Mouse (Mus musculus) myocyte (in vitro differentiated cells): Measurements from ENCODE around the gene Sbk2. TPM values are rescaled to one million over a fixed set of nuclear protein-coding genes. Genes with fewer than 3 reads are reported as not detected.

Experiments used
- H3K27me3 ChIP-seq: one replicate; pipeline ENCODE4 v1.6.1; 2011; ENCODE audit not compliant: control insufficient read depth, insufficient read depth, insufficient read length
- H3K36me3 ChIP-seq: one replicate; pipeline ENCODE4 v1.6.1; 2011; ENCODE audit not compliant: control insufficient read depth, insufficient read depth
- H3K4me2 ChIP-seq: one replicate; pipeline ENCODE4 v1.6.1; 2011; ENCODE audit warnings: low read depth, control low read depth
- H3K4me3 ChIP-seq: one replicate; pipeline ENCODE4 v1.5.1; 2011; ENCODE audit warnings: mild to moderate bottlenecking, control low read depth, moderate library complexity
- H3K79me2 ChIP-seq: one replicate; pipeline ENCODE4 v1.6.1; 2011; ENCODE audit not compliant: control insufficient read depth, insufficient read depth
- H3ac ChIP-seq: one replicate; pipeline ENCODE4 v1.6.1; 2011; ENCODE audit not compliant: control insufficient read depth, insufficient read length
- CEBPB ChIP-seq: IDR thresholded peaks from 2 replicates; pipeline ENCODE4 v1.6.1; 2011; ENCODE audit warnings: mild to moderate bottlenecking, moderate library complexity; ENCODE audit not compliant: poor library complexity, insufficient read depth, severe bottlenecking
- E2F4 ChIP-seq: IDR thresholded peaks from one replicate; pipeline ENCODE4 v1.6.1; 2011; ENCODE audit warnings: mild to moderate bottlenecking, control low read depth, moderate library complexity; ENCODE audit not compliant: insufficient read depth
- MAX ChIP-seq: IDR thresholded peaks from one replicate; pipeline ENCODE4 v1.6.1; 2011; ENCODE audit warnings: low read depth, mild to moderate bottlenecking, control low read depth
- MYOD1 ChIP-seq, 3 experiments: IDR thresholded peaks; one replicate each; pipeline ENCODE4 v1.6.1; 2011; ENCODE audit warnings: control low read depth in 2 of 3, low read depth in 2 of 3, mild to moderate bottlenecking in 2 of 3, moderate library complexity in 1 of 3; ENCODE audit not compliant: insufficient read length in 2 of 3, control insufficient read depth in 1 of 3
- MYOG ChIP-seq, 3 experiments: IDR thresholded peaks; one replicate each; pipeline ENCODE4 v1.6.1; 2011; ENCODE audit warnings: control low read depth in 2 of 3, low read depth in 2 of 3, mild to moderate bottlenecking in 2 of 3; ENCODE audit not compliant: insufficient read length in 2 of 3, control insufficient read depth in 1 of 3, insufficient read depth in 1 of 3
- POLR2A ChIP-seq: IDR thresholded peaks from one replicate; pipeline ENCODE4 v1.6.1; 2011; ENCODE audit warnings: low read depth, mild to moderate bottlenecking, control low read depth, moderate library complexity; ENCODE audit not compliant: insufficient read length
- POLR2AphosphoS2 ChIP-seq: IDR thresholded peaks from one replicate; pipeline ENCODE4 v1.6.1; 2011; ENCODE audit warnings: low read depth, control low read depth; ENCODE audit not compliant: insufficient read length
- REST ChIP-seq: IDR thresholded peaks from one replicate; pipeline ENCODE4 v1.6.1; 2011; ENCODE audit warnings: mild to moderate bottlenecking, control low read depth, moderate library complexity; ENCODE audit not compliant: insufficient read depth, insufficient read length
- SRF ChIP-seq: IDR thresholded peaks from one replicate; pipeline ENCODE4 v1.6.1; 2011; ENCODE audit warnings: low read depth; ENCODE audit not compliant: control insufficient read depth, insufficient read length
- TCF12 ChIP-seq: IDR thresholded peaks from one replicate; pipeline ENCODE4 v1.6.1; 2011; ENCODE audit warnings: mild to moderate bottlenecking, control low read depth; ENCODE audit not compliant: poor library complexity, insufficient read depth, severe bottlenecking
- TCF3 ChIP-seq: IDR thresholded peaks from one replicate; pipeline ENCODE4 v1.6.1; 2011; ENCODE audit warnings: low read depth, control low read depth; ENCODE audit not compliant: insufficient read length
- USF1 ChIP-seq: IDR thresholded peaks from one replicate; pipeline ENCODE4 v1.6.1; 2011; ENCODE audit warnings: low read depth, mild to moderate bottlenecking, control low read depth, moderate library complexity
- polyA plus RNA-seq: library from polyadenylated mRNA; unstranded; fragments of >200 nt; fragmentation: generic; extraction: Trizol; gene quantifications from one replicate; pipeline ENCODE4 v1.2.1, GENCODE M21; 2012; ENCODE audit warnings: missing spikeins

Gene Sbk2
- polyA plus RNA-seq, 1 experiment, result 7.1 TPM

- Histone ChIP-seq H3K79me2 (no peaks in the 10 kb centered on the region), H3K4me2 (no peak overlapping the region), H3K27me3 (no peaks in the 10 kb centered on the region), H3K4me3 (no peak overlapping the region), H3K36me3 (no peaks in the 10 kb centered on the region), H3ac (no peak overlapping the region)
- TF ChIP-seq TCF12 (no peak), REST (no peak), SRF (no peak), E2F4 (no peak), POLR2A (no peak), MAX (no peak), TCF3 (no peak), POLR2AphosphoS2 (no peak), CEBPB (no peak), MYOG (IDR thresholded peaks at IDR 0.05; ENCODE audit: control insufficient read depth in 1 of 3, insufficient read depth in 1 of 3, insufficient read length in 2 of 3, low read depth in 2 of 3) (no peak), USF1 (no peak), MYOD1 (IDR thresholded peaks at IDR 0.05; ENCODE audit: control insufficient read depth in 1 of 3, insufficient read length in 2 of 3, low read depth in 2 of 3) (no peak)
Observed at GRCm38 (mm10) chr7:4899649-4900522, 64.3 kb downstream of the Sbk2 start.

DNA sequence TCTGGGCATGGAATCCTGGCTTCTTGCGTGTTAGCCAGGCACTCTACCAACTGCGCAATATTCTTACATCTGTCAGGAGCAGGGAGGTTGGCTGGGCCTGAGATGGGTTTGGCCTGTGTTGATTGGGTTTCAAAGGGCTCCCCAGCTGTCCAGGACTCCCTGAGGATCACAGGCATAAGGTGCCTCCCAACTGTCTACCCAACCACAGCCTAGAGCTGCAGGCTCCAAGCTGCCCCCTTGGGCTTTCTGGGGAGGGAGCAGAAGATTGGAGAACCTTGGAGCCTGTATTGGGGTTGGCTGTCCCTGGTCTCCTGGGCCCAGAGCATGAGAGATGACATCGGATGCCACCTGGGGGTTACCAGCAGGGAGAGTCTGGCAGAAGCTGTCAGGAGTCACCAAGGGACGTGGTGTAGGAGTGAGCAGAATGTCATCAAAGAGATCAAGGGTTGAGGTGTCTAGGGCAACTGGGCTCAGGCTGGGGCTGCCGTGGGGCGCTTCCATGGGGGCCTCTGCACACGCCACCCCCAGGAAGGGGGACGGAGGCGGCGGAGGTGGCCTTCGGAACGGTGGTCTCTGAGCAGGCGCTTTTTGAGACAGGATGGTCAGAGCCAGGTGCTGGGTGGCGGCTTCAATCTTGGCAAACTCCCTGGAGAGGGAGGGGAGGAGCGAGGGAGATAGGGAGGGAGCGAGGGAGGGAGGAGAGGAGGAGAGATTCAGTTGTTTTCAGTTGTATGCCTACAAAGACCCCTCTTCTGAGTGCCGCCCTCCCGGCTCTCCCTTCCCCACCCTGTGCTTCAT is 65.2 kb downstream of the Sbk2 start:
- Histone ChIP-seq H3K27me3 (no peaks in the 10 kb centered on the region), H3K4me2 (no peak overlapping the region), H3K4me3 (no peak overlapping the region), H3ac (no peak overlapping the region), H3K79me2 (no peaks in the 10 kb centered on the region), H3K36me3 (no peaks in the 10 kb centered on the region)
- TF ChIP-seq REST, result no peak
- no peak for TF ChIP-seq SRF
- TF ChIP-seq TCF12, result no peak
- TF ChIP-seq CEBPB, result no peak
- no peak for TF ChIP-seq MYOD1 (IDR thresholded peaks at IDR 0.05; ENCODE audit: control insufficient read depth in 1 of 3, insufficient read length in 2 of 3, low read depth in 2 of 3)
- no peak for TF ChIP-seq MAX
- no peak for TF ChIP-seq POLR2AphosphoS2
- TF ChIP-seq USF1, result no peak
- TF ChIP-seq MYOG (IDR thresholded peaks at IDR 0.05; ENCODE audit: control insufficient read depth in 1 of 3, insufficient read depth in 1 of 3, insufficient read length in 2 of 3, low read depth in 2 of 3), result no peak
- no peak for TF ChIP-seq POLR2A
- TF ChIP-seq TCF3, result no peak
- no peak for TF ChIP-seq E2F4

DNA sequence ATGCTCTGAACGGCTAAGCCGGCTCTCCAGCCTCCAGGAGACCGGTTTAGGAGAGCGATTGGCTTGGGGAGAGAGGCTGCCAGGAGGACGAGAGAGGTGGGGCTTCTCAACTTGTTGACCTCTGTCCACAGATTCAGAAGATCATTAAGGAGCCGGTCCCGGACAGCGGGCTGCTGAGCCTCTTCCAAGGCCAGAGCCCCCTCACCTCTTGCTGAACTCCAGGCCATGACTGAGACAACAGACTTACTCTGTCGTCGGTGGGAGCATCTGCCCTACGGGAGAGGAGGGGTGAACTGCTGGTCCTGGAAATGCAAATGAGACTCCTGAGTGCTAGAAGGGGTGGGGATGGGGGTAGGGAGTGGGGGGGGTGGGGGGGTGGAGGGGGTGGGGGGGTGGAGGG is 69.0 kb downstream of the Sbk2 start:
- no peak overlapping the region for H3ac ChIP-seq
- H3K4me3 ChIP-seq, result no peak overlapping the region
- no peaks in the 10 kb centered on the region for H3K36me3 ChIP-seq
- no peaks in the 10 kb centered on the region for H3K79me2 ChIP-seq
- no peaks in the 10 kb centered on the region for H3K27me3 ChIP-seq
- H3K4me2 ChIP-seq, result no peak overlapping the region
- TF ChIP-seq POLR2AphosphoS2 (no peak), REST (no peak)

Other genes with a start within 250 kb of the Sbk2 start
- 0.04 TPM for gene Tmem150b, start 239.2 kb downstream of the Sbk2 start, polyA plus RNA-seq
- gene Kmt5c, start 224.3 kb downstream of the Sbk2 start, polyA plus RNA-seq, result 19.2 TPM
- gene Cox6b2, start 211.3 kb downstream of the Sbk2 start, polyA plus RNA-seq, result 0.19 TPM
- gene Fam71e2, start 193.1 kb downstream of the Sbk2 start, polyA plus RNA-seq, result not detected
- gene Il11, start 181.5 kb downstream of the Sbk2 start, polyA plus RNA-seq, result 0.56 TPM
- not detected for gene Tmem190, start 181.5 kb downstream of the Sbk2 start, polyA plus RNA-seq
- 7.1 TPM for gene Tmem238, start 174.8 kb downstream of the Sbk2 start, polyA plus RNA-seq
- gene Rpl28, start 171.5 kb downstream of the Sbk2 start, polyA plus RNA-seq, result 3,329 TPM
- gene Ube2s, start 151.8 kb downstream of the Sbk2 start, polyA plus RNA-seq, result 261 TPM
- not detected for gene Shisa7, start 119.7 kb downstream of the Sbk2 start, polyA plus RNA-seq
- 0.65 TPM for gene Isoc2b, start 94.1 kb downstream of the Sbk2 start, polyA plus RNA-seq
- 3.3 TPM for gene Isoc2a, start 87.3 kb downstream of the Sbk2 start, polyA plus RNA-seq
- not detected for gene Gm36210, start 57.9 kb downstream of the Sbk2 start, polyA plus RNA-seq
- 8.0 TPM for gene Zfp628, start 49.2 kb downstream of the Sbk2 start, polyA plus RNA-seq
- gene Nat14, start 42.4 kb downstream of the Sbk2 start, polyA plus RNA-seq, result 3.1 TPM
- gene Ssc5d, start 38.6 kb downstream of the Sbk2 start, polyA plus RNA-seq, result 13.6 TPM
- 0.34 TPM for gene Sbk3, start 6.8 kb upstream of the Sbk2 start, polyA plus RNA-seq
- 16.3 TPM for gene Zfp579, start 31.8 kb upstream of the Sbk2 start, polyA plus RNA-seq
- gene Zfp524, start 50.0 kb upstream of the Sbk2 start, polyA plus RNA-seq, result 15.7 TPM
- 22.8 TPM for gene Fiz1, start 50.3 kb upstream of the Sbk2 start, polyA plus RNA-seq
- gene Gm44973, start 51.1 kb upstream of the Sbk2 start, polyA plus RNA-seq, result not detected
- 18.1 TPM for gene Zfp865, start 56.0 kb upstream of the Sbk2 start, polyA plus RNA-seq
- gene Ccdc106, start 56.1 kb upstream of the Sbk2 start, polyA plus RNA-seq, result 0.19 TPM
- gene 4632433K11Rik, start 69.7 kb upstream of the Sbk2 start, polyA plus RNA-seq, result not detected
- gene Zfp784, start 74.0 kb upstream of the Sbk2 start, polyA plus RNA-seq, result 1.5 TPM
- 13.1 TPM for gene Zfp580, start 87.1 kb upstream of the Sbk2 start, polyA plus RNA-seq
- gene U2af2, start 97.7 kb upstream of the Sbk2 start, polyA plus RNA-seq, result 159 TPM
- gene Epn1, start 115.8 kb upstream of the Sbk2 start, polyA plus RNA-seq, result 118 TPM
- gene Rfpl4, start 152.5 kb upstream of the Sbk2 start, polyA plus RNA-seq, result not detected
- 0.10 TPM for gene Rasl2-9, start 161.5 kb upstream of the Sbk2 start, polyA plus RNA-seq
- not detected for gene Vmn1r55, start 185.3 kb upstream of the Sbk2 start, polyA plus RNA-seq
- gene Vmn1r56, start 232.3 kb upstream of the Sbk2 start, polyA plus RNA-seq, result not detected